Mouse (Mus musculus): ENCODE measurements around the gene Ankzf1.

Gene Ankzf1

DNA sequence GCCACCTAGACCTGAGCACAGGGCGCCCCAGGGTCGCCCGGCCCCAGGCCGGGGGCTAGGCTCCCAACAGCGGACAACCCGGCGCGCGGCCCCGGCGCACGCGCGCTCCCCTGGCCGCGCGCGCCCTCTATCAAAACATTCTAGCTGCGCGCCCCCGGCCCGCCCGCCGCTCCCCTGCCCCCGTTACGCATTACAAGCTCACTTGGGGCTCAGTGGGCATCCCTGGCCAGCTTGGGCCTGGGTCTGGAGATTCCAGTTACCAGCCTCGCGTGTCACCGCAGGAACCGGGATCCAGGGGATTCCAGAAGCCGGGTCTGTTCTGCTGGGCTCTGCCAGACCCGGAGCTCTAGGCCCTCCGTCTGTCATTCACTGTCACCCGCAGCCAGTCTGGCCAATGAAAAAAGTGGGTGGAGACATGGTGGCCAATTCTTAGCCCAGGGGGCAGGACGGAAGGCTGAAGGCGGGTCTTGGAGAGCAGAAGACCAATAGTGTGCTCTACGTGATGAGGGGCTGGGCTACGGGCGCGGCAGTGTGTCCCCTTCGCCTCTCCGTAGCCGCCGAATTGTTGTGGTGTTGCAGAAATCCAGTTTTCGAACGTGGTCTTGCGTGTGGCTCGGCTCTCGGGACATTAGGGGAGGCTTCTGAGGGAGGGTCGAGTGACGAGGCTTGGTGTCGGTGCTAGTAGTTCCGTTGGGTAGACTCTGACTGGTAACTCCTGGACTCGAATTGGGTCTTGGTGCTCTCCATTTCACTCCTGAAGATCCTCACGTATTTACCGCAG, at the start of gene Ankzf1, which contains the start of gene Atg9a:
Ankzf1 (plus strand) TSS at position 530 of the 781 bp plus-strand sequence.
Atg9a (minus strand) TSS at position 575 of the 781 bp plus-strand sequence.
- DNase-seq: peak; percentile 94 to 99

DNA sequence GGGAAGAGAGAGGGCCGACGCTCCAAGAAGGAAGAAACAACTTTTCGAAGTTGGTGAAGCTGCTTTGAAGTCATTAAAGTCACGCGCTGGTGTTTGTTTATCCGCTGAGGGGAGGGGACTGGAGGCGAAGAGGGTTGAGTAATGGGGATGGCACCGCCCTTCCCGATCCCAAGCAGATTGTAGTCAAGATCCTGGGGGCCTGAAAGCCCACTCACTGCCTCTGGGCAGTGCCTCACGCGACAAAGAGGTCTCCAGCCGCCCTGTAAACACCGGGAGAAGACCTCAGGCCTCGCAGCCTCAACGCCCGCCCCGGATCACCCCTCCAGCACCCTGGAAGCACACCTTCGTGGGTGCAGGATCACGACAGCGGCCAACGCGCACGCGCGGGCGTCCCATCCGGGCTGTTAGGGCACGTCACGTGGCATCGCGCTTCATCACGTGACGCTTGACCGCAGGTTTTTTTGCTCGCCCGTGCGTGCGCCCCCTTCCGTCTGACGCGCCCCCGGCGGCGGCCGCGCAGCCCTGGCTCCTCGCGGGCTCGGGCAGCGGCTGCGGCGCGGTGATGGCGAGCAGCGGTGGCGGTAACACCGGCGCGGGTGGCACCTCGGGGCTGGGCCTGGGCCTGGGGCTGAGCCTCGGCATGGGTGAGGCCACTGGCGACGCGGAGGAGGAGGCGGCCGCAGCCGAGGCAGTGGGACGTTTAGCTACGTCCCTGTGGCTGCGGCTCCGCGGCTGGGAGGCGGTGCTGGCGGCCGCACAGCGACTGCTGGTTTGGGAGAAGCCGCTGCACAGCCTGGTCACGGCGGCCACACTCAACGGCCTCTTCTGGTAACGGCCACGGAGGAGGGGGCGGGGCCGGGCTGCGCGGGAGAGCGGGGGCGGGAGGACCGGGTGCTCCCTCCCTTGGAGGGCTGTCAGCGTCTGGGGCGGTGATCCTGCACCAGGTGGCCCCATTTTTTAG, 49.4 kb upstream of the Ankzf1 start, which contains the start of the genes Cnppd1 and Retreg2:
Cnppd1 (minus strand) TSS at position 411 of the 961 bp plus-strand sequence.
Retreg2 (plus strand) TSS at position 478 of the 961 bp plus-strand sequence.
- peak; percentile 97 to 98 for DNase-seq

DNA sequence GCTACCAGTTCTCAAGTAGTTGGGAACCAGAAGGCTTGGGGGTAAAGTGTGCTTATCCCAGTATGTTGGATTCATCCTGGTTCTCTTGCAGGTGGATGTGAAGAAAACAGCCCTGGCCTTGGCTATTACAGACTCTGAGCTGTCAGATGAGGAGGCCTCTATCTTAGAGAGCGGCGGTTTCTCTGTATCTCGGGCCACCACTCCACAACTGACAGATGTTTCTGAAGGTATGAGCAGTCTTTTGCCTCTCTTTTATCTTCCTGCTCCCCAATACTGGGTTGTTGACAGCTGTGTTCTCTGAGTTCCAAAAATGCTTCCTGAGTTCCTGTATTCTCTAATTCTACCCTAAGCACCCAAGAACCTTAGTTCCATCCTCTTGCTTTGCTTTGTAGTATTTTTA, 46.4 kb upstream of the Ankzf1 start:
- DNase-seq: no peak

DNA sequence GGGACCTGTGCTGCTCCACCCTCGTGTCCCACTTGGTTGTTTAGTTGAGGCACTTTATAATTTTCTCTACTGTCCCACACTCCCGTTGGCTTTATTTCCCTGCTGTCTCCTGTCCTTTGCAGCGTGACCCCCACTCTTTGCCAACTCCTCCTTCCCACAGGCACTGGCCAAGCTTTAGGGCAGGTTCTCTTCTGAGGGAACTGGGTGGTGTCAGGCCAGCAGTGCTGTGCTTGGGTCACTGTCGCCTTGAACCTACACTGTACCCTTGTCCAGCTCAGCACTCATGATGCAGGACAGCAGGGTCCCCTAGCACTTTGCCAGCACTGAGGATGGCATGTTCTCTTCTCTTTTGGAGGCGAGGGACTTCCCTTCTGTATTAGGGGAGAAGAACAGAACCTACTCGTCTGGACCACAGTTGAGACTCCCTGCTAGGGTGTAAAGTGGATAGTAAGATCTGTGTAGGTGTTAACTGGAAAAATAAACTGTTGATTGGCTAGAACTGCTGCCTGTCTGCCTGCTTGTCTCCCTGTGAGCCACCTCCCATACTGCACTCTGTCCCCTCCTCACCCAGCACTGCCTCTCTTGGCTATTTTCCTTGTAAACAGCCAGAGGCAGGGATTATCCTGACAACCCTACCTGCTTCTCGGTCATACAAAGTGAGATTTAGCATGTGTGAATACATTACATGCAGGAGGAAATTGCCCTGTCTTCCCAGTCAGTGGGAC, 44.4 kb upstream of the Ankzf1 start:
- DNase-seq: peak; percentile 64 to 79

DNA sequence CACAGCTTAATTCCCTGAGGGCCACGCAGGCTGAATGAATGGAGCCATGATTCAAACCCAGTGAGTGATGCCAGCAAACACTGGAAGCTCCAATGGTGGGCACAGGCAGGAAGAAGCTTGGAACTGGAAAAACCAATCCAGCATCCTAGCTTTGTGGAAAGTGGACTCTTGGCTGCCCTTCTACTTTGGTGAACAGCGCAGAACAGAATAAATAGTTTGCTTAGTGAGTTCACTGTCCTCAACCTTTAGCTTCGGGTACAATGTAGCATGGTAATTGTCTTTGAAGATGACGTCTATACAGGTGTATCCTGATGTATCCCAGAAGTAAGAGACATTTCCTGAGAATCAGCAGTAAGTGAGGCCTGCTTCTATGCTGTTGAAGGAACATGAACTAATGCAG, 43.2 kb upstream of the Ankzf1 start:
- peak in 1 of 2 experiments; percentile 36 for DNase-seq

DNA sequence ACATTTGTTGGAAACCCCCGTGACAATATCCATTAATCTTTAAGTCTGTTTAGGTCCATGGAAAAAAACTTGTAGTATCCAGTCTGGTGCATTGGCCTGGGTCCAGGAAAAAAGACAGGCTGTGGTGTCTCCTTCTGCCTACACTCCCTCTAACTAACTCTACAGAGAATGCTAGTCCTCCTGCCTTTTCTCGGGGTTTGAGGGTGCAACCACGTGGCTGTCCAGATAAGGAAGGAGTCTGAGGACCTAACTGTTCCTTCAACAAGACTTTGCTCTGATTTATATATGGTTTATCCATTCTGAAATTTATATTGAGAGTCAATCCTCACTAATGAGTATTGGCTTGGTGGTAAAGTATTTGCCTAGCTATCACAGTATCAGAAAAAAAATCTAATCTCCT, 36.1 kb upstream of the Ankzf1 start:
- DNase-seq: no peak

DNA sequence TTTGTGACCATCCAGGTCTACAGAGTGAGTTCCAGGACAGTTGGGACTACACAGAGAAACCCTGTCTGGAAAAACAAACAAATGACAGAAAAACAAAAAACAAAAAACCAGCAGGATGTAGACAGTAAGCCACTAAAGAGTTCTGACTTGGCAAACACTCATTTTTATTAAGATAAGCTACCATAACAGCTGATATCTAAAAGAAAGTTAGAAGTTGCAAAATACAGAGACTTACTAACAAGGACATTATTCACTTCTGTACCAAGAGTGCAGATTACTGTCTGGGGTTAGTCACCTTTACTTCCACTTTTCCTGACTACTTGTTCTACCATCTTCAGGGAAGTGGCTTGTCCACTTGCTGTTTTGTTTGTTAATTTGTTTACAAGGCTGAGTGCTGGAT, 33.0 kb upstream of the Ankzf1 start:
- DNase-seq: no peak

DNA sequence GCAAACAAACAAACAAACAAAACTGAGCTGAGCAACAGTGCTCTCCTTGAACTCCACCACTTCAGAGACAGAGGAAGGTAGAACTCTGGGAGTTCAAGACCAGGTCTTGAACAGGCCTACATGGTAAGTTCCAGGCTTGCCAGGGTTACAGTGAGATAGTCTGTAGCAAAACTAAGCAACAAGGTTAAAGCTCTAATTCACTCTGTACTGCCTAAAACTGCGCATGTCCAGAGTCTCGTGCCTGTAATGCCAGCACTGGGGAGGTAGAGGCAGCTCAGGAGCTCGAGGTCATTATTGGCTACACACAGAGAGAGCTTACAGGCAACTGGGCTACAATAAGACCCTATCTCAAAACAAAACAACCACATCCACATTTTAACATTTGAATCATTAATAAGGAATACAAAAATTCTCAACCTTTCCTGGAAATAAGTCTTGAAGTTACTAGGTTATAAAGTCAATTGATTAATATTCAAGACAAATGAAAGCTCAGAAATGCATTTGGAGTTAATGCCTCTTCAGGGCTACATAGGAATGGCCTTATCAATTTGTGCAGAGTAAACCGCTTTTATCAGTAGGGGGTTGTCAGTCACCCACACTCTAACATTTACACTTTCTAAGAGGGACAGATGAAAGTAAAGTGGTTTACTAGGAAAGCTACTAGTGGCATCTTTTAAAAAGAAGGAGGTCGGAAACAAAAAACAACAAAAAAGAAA, 32.3 kb upstream of the Ankzf1 start:
- no peak for DNase-seq

DNA sequence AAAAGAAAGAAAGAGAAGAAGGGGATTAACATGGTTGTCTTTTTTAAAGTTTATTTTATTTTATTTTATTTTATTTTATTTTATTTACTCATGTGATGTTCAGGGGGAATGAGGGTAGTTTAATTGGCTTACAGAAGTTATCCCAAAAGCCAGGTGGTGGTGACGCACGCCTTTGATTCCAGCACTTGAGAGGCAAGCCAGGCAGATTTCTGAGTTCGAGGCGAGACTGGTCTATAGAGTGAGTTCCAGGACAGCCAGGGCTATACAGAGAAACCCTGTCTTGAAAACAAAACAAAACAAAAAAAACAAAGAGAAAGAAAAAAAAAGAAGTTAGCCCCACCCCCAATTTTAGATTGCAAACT, 31.7 kb upstream of the Ankzf1 start:
- no peak for DNase-seq

DNA sequence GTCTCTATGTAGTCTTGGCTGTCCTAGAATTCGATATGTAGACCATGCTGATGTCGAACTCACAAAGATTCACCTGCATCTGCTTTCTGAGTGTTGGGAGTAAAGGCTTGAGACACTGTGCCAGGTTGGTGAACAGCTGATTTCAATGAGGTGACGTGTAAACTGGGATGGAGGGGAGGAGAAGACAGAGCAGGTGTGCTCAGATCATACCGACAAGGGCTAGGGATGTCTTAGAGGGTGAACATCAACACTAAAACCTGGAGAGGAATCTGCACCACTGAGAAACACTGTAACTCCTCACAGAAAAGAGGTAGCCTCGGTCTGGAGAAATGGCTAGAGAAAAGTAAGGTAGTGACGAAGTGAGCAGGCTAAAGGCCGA, 23.9 kb upstream of the Ankzf1 start:
- no peak for DNase-seq

DNA sequence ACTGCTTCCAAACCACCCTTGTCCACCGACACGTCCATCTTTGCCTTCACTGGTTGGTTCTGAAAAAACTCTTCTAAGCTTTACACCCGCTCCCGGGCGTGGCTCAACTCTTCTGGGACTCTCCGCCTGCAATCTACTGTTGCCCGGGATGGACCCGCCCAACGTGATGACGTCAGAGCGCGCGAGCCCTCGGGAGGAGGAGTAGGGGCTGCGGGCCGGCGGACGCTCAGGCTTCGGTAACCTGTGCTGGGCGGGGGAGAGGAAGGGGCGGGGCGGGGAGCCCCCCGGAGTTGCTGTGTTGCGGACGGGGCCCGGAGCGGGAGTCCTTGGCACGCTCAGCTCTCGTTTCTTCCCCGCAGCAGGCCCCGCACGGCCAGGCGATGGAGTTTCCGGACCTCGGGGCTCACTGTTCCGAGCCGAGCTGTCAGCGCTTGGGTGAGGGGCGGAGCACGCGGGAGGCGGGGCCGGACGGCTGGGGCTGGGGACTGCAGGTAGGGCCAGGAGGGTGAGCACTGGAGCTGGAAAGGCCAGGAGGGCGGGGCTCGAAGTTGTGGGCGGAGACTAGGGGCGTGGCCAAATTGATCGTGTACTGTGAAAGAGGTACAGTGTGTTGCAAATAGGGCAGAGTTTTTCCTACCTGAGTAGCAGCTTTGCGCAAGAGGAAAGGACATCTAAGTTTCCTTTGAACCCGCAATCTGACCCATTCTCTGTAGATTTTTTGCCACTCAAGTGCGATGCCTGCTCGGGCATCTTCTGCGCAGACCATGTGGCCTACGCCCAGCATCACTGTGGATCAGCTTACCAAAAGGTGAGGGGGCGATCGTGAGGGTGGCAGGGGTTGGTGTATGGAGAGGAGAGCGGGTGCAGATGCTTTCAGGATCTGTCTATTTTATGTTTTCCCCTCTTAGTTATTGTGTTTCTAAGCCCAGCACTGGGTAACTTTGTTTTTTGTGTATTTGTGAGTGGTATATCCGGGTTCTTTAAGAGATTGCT, 23.2 kb upstream of the Ankzf1 start, which contains the start of gene Zfand2b:
Zfand2b (plus strand) TSS at position 175 of the 993 bp plus-strand sequence.
- peak; percentile 98 to 99 for DNase-seq

DNA sequence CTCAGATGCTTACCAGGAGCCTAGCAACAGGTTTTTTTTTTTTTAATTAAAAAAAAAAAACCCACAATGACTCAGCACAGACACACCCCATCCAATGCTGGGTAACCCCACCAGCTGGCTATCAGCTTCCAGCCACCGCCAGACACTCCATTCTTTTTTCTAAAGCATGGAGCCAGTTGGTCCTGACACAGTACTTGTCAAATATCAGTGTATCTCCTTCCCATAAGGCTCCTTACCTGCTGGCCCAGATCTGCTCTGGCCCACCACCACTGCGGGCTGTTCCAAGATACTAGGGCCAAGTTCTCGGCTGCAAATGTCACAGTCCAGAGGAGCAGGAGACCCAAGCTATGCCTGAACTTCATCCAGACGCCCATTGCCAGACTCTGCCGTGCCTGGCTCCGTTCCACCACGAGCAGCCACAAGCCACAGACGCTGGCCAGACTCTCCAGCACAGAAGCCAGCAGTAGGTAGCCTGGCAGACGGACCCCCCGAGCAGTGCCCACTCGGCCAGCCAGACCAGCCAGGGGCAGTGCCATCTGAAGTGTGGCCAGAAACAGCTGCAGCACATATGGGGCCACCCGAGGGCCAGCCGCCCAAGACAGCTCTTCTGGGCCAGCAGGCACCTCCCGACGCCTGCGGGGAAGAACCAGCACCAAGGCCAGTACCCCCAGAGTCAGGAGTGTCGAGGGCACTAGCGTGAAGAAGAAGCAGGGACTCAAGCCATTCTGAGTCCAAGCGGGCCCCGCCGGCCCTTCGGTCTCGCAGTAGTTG, 12.4 kb upstream of the Ankzf1 start:
- DNase-seq: peak; percentile 65 to 78

DNA sequence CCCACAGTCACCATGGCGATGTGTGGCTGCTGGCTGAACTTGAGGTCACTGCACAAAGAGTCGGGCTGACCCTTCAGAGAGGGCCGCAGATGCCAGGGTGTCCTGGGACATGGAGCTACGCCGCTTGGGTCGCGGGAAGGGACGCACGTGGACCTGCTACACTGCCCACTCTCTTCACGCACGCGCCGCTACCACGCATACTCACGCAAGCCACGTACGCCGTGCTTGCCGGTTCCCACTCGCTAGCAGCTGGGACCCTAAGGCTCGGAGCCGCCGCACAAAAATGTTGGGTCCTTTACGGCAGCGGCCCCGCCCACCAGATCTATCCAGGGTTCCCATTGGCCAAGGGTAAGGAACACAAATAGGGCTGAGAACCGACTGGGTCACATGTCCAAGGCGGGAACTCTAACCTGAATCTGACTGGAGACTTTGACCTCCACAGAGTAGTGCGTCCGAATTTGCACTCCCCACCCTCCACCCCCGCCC, 11.8 kb upstream of the Ankzf1 start, which contains the start of gene Abcb6:
Abcb6 (minus strand) TSS at position 288 of the 486 bp plus-strand sequence.
- peak; percentile 95 for DNase-seq

DNA sequence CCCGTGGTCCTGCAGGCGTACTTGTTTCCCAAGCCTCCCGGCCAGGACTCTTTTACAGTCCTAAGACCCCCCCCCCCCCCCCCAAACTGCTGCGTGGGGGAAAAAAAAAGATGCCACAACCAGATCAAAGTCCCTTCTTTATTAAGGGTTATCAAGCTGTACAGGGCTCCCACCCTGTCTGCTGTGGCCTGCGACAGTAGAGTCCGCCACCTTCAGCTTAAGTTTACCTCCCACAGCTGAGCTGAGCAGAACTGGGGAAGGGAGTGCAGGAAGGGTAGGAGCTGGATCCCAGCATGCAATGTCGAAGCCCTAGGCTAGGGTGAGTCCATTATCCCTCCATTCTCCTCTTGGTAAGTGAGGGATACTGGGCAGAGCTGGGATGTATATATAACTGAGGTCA, 11.2 kb upstream of the Ankzf1 start:
- DNase-seq: no peak

DNA sequence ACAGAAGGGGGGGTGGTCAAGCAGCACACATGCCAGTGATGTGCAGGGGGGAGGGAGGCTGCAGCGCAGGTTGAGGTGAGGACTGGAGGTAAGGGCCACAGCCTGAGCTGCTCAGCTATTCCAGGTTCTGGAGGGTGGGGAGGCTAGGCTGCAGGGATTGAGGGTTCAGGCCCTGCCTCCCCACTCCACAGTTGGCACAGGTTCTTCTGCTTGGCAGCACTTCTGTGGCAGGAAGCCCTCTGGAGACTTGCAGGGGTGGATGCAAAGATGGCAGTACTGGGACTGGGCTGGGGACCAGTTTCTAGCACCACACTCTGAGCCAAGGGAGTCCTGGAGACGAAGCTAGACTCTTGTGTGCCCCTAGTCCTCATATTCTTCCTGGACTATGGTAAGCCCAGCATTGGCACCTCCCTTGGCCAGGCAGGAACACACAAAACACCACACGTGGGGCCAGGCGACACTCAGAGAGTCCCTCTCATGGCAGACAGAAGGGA, 10.5 kb upstream of the Ankzf1 start:
- no peak for DNase-seq

DNA sequence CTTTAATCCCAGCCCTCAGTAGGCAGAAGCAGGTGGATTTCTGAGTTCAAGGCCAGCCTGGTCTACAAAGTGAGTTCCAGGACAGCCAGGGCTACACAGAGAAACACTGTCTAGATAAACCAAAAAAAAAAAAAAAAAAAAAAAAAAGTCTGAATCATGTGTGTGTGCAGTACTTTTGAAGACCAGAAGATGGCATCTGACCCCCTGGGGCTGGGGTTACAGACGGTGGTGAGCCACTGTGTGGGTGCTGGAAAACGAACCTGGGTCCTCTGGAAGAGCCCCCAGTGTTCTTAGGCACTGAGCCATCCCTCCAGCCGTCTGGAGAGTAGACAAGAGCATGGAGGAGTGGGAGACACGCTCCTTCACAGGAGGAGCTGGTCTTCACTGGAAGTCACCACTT, 9.8 kb upstream of the Ankzf1 start:
- DNase-seq: no peak

DNA sequence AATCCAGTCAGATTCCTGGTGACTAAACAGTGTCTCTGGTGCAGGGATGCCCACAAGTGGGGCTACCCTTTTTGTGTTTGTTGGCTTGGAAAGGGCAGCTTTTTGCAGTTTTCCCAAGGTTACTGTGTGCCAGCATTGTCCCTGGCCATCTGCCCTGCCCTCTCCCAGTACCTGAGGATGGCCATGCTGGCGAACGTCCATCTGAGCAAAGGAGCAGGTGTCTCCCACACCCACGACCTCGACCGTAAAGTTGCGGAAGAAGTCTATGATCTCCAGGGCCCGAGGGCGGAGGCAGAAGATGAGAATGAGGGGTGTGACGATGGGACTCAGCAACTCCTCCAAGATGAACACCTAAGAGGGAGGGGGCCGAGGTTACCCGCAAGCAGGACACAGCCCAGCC, 6.5 kb upstream of the Ankzf1 start:
- DNase-seq: no peak

DNA sequence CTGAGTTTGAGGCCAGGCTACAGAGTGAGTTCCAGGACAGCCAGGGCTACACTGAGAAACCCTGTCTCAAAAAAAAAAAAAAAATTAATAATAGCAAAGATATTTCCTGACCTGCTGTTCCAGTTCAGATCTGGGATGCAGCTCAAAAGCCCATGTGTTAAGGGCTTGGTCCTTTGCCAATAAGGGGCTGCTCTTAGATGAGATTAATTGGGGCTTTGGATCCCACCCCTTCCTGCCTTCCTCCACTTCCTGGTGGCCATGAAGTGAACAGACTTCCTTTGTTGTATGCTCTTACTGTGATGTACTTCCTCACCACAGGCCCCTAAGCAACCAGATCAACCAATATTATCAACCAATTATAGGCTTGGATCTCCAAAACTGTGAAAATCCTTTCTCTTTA, 4.8 kb upstream of the Ankzf1 start:
- no peak for DNase-seq

DNA sequence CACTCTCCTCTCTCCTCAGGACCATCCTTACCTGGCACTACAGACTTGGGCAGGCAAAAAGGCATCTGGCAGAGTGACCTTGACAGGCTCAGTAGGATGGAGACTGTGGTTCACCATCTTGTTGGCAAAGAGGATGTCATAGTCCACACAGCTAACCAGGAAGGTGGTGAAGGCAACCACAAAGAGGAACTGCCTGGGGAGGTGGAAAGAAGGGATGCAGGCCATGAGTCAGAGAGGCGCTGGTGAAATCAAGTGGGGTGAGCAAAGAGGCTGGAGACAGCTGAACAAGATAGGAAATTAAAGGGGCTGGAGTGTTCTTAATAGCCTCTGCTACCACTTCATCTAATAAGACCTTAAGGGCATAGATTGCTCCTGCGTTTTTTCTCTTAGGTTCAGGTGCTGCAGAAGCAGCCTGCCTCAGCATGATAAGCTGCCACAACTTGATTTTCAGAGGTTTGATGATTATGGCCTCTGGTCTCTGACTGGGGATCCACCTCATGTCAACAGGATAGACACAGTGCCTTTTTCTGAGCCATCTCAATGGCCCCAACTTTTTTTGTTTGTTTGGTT, 4.0 kb upstream of the Ankzf1 start:
- no peak for DNase-seq
